Mouse (Mus musculus) lung, postnatal 4 days (tissue): ENCODE results near the gene Foxp4.

ENCODE experiments used
- DNase-seq, 2 experiments: peaks; one replicate each; pipeline ENCODE4 v3.0.0; 2021

The Foxp4 gene

GRCm38 (mm10) chr17:47929431-47929830 lies 5.0 kb upstream of the Foxp4 start:
- no peak for DNase-seq

DNA sequence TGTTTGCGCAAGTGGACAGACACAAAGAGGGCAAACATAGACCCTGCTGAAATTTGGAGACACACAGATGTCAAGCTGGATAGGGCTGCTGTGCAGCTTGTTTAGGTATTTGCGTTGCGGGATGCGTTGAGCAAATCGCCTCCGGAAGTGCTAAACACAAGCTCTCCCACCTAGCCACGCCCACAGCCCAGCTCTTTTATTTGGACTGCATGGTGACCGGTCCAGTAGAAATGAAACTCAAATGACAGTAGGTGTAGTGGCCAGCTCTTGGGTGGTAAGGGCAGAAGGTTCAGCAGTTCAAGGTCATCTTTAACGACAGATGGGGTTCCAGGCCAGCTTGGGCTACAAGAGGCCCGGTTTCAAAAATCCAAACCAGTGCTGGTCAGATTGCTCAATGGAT lies 1.5 kb upstream of the Foxp4 start:
- DNase-seq = no peak

- no peak for DNase-seq
Observed at GRCm38 (mm10) chr17:47925340-47925926, 988 bp upstream of the Foxp4 start.

- peak; percentile 75 to 87 for DNase-seq
Observed at GRCm38 (mm10) chr17:47923678-47924382, 615 bp downstream of the Foxp4 start.

- DNase-seq = peak; percentile 60 to 63
Observed at GRCm38 (mm10) chr17:47923011-47923677, 1.3 kb downstream of the Foxp4 start.

GRCm38 (mm10) chr17:47922579-47922978 lies 1.9 kb downstream of the Foxp4 start:
- DNase-seq = no peak

GRCm38 (mm10) chr17:47922116-47922515 lies 2.3 kb downstream of the Foxp4 start:
- DNase-seq = peak in 1 of 2 experiments; percentile 28

- DNase-seq = no peak
Observed at GRCm38 (mm10) chr17:47921136-47921665, 3.2 kb downstream of the Foxp4 start.

- no peak for DNase-seq
Observed at GRCm38 (mm10) chr17:47919826-47920225, 4.6 kb downstream of the Foxp4 start.

- DNase-seq = no peak
Observed at GRCm38 (mm10) chr17:47917907-47918306, 6.5 kb downstream of the Foxp4 start.

GRCm38 (mm10) chr17:47917212-47917611 lies 7.2 kb downstream of the Foxp4 start:
- no peak for DNase-seq

- DNase-seq = no peak
Observed at GRCm38 (mm10) chr17:47914676-47915219, 9.7 kb downstream of the Foxp4 start.

DNA sequence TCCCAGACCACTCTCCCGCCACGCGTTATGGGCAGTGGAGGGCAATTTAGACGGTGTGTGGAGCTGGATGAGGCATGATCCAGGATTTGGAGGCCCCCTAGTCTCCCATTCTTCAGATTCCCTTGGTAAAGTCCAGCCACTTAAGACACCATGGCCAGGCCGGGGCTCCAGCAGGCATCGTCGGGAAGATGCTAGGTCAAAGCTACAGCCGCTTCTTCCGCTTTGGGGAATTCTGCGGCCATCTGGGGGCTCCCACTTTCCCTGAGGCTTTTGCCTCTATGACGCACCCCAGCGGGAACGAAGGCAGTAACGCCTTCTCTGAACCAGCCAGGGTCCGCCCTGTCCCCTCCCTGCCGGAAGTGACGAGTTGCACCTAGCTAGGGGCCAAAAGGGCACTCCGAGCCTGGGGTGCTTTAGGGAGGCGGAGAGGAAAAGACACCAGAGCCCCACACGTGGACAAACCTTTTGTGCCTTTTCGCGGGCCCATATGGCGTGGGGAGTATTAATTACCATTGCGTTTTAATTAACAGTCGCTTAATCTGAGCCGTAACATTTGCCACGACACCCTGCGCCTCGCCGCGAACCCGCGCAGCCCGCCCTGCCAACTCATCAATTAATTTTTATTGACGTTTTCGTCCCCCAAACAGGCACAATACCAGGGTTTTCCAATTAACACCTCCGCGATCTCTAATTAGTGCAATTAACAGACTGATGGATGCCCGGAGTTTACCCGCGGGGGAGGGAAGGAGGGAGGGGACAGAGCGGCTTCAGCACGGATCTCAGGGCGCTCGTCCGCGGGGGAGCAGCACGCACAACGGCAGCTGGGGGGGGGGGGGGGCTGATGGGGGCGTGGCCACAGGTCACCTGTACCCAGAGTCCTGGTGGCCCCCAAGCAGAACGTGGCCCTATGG lies 15.1 kb downstream of the Foxp4 start:
- peak; percentile 50 to 51 for DNase-seq

- DNase-seq = no peak
Observed at GRCm38 (mm10) chr17:47908079-47908478, 16.4 kb downstream of the Foxp4 start.

DNA sequence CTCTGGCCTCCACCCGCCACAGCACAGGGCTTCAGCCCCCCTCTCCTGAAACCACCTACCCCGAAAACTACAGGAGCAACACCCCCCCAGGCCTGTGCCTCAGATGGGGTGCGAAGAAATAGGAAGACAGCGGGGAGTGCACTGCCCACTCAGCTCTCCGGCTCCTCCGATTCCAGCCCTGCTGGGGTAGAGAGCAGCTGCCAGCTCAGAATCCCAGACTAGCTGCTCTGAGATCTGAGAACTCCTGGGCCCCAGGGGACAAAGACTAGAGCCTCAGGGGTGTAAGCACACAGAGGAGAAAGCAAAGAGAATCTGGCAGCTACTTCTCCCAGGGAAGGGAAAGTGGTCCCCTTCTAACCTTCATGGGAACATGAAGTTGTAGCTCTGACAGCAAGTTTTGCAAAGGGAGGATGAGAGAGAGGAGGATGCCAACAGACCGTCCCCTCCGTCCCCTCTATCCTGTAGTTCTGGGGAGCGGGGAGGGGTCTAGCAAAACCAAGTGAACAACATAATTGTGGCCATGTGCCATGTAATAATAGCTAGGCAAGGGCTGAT lies 17.0 kb downstream of the Foxp4 start:
- DNase-seq = no peak

- no peak for DNase-seq
Observed at GRCm38 (mm10) chr17:47903846-47904680, 20.4 kb downstream of the Foxp4 start.

- no peak for DNase-seq
Observed at GRCm38 (mm10) chr17:47901782-47902181, 22.7 kb downstream of the Foxp4 start.

GRCm38 (mm10) chr17:47900716-47901115 lies 23.7 kb downstream of the Foxp4 start:
- no peak for DNase-seq

DNA sequence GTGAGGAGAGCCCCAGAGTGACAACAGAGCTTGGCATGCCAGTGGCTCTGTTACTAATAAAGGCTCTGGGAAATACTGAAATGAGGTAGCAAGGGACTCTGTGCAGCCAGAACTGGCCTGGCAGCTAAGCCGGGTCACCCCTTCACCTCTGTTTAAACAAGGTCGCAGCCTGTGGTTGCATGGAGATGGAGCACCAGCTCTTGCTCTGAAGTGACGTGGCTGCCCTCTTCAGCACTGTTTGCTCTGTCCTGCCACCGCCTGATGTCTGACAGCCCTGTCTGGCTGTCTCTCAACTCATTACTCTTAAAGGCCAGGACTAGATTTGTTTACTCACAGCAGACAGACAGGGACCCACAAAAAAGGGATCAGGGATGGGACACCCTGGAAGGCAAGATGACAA lies 25.3 kb downstream of the Foxp4 start:
- DNase-seq = peak; percentile 68 to 86

GRCm38 (mm10) chr17:47897956-47898752 lies 26.3 kb downstream of the Foxp4 start:
- DNase-seq = peak; percentile 71 to 88
